Mouse (Mus musculus) layer of hippocampus, postnatal 25 days (tissue): ENCODE results near the gene Pde4b. TPM values are rescaled to one million over a fixed set of nuclear protein-coding genes. Genes with fewer than 3 reads are reported as not detected.

Experiments used
- DNase-seq, 2 experiments: peaks; one replicate each; pipeline ENCODE4 v3.0.0; 2022; ENCODE audit warnings: mixed read lengths in 2 of 2, low spot score in 1 of 2; ENCODE audit errors: extremely low spot score in 1 of 2
- total RNA-seq, 2 experiments: library from RNA; stranded (reverse); gene quantifications; 2 replicates each; pipeline ENCODE4 v1.2.3; 2021

The Pde4b gene
- total RNA-seq, 2 experiments from 2014 or later = 65.7 TPM

- no peak for DNase-seq
Observed at GRCm38 (mm10) chr4:102382763-102383505, 295.6 kb downstream of the Pde4b start.

- DNase-seq = no peak
Observed at GRCm38 (mm10) chr4:102393605-102394004, 306.3 kb downstream of the Pde4b start.

- no peak for DNase-seq
Observed at GRCm38 (mm10) chr4:102397334-102397733, 310.0 kb downstream of the Pde4b start.

GRCm38 (mm10) chr4:102398512-102398911 is 311.2 kb downstream of the Pde4b start:
- DNase-seq = no peak

GRCm38 (mm10) chr4:102406848-102407247 is 319.5 kb downstream of the Pde4b start:
- no peak for DNase-seq

GRCm38 (mm10) chr4:102408132-102408531 is 320.8 kb downstream of the Pde4b start:
- DNase-seq = no peak

GRCm38 (mm10) chr4:102408938-102409337 is 321.6 kb downstream of the Pde4b start:
- DNase-seq = no peak

GRCm38 (mm10) chr4:102413101-102413500 is 325.8 kb downstream of the Pde4b start:
- no peak for DNase-seq

GRCm38 (mm10) chr4:102413794-102414193 is 326.5 kb downstream of the Pde4b start:
- peak in 1 of 2 experiments; percentile 31 for DNase-seq

- no peak for DNase-seq
Observed at GRCm38 (mm10) chr4:102414610-102415009, 327.3 kb downstream of the Pde4b start.

- no peak for DNase-seq
Observed at GRCm38 (mm10) chr4:102420794-102421397, 333.6 kb downstream of the Pde4b start.

- peak in 1 of 2 experiments; percentile 17 for DNase-seq
Observed at GRCm38 (mm10) chr4:102421398-102421859, 334.1 kb downstream of the Pde4b start.

GRCm38 (mm10) chr4:102424104-102424503 is 336.8 kb downstream of the Pde4b start:
- DNase-seq = no peak

- no peak for DNase-seq
Observed at GRCm38 (mm10) chr4:102425422-102425821, 338.1 kb downstream of the Pde4b start.

GRCm38 (mm10) chr4:102429730-102430341 is 342.5 kb downstream of the Pde4b start:
- DNase-seq = no peak

GRCm38 (mm10) chr4:102432040-102432782 is 344.9 kb downstream of the Pde4b start:
- no peak for DNase-seq

GRCm38 (mm10) chr4:102439401-102440118 is 352.2 kb downstream of the Pde4b start:
- DNase-seq = peak in 1 of 2 experiments; percentile 29

GRCm38 (mm10) chr4:102440119-102440481 is 352.8 kb downstream of the Pde4b start:
- no peak for DNase-seq

- DNase-seq = no peak
Observed at GRCm38 (mm10) chr4:102443533-102443932, 356.2 kb downstream of the Pde4b start.

- DNase-seq = no peak
Observed at GRCm38 (mm10) chr4:102444501-102444900, 357.2 kb downstream of the Pde4b start.
